Mouse (Mus musculus) kidney, adult 2 months (tissue): ENCODE data around the gene Gm37240. TPM values are rescaled to one million over a fixed set of nuclear protein-coding genes. Genes with fewer than 3 reads are reported as not detected.

ENCODE experiments used
- DNase-seq: peaks from one replicate; pipeline ENCODE4 v3.0.0; 2021
- H3K27ac ChIP-seq: fragments of 200-500 bp; 2 replicates; pipeline ENCODE4 v1.5.1; 2012; ENCODE audit warnings: low read depth, low read length, control low read depth, inconsistent platforms; ENCODE audit not compliant: insufficient read depth
- H3K27me3 ChIP-seq: fragments of 200-500 bp; replicated peaks from 2 replicates; pipeline ENCODE4 v1.6.1; 2012; ENCODE audit warnings: mild to moderate bottlenecking, moderate library complexity, low read length, inconsistent platforms; ENCODE audit not compliant: control insufficient read depth, insufficient read depth
- H3K36me3 ChIP-seq: fragments of 200-500 bp; 2 replicates; pipeline ENCODE4 v1.6.1; 2012; ENCODE audit warnings: mild to moderate bottlenecking, moderate library complexity, low read length, inconsistent platforms; ENCODE audit not compliant: control insufficient read depth, insufficient read depth
- H3K4me1 ChIP-seq: fragments of 200-500 bp; 2 replicates; pipeline ENCODE4 v1.6.1; 2011; ENCODE audit warnings: low read length; ENCODE audit not compliant: control insufficient read depth, insufficient read depth
- H3K4me3 ChIP-seq: fragments of 200-500 bp; 2 replicates; pipeline ENCODE4 v1.5.1; 2011; ENCODE audit warnings: mild to moderate bottlenecking, low read depth, low read length, control low read depth; ENCODE audit not compliant: insufficient read depth
- CTCF ChIP-seq: fragments of 200-500 bp; conservative IDR thresholded peaks from 2 replicates; pipeline ENCODE4 v1.5.1; 2011; ENCODE audit warnings: low read depth, mild to moderate bottlenecking, control low read depth, low read length, moderate library complexity, mixed read lengths; ENCODE audit not compliant: insufficient read depth, insufficient read length
- POLR2A ChIP-seq: fragments of 200-500 bp; IDR thresholded peaks from one replicate; pipeline ENCODE4 v1.6.1; 2011; ENCODE audit warnings: low read depth, low read length, control low read depth
- WGBS: fragments of 180-500 bp; shearing (Covaris S2); methylation state at CpG from one replicate; pipeline ENCODE4 v1.1.7; 2018; 5-methylcytosine and 5-hydroxymethylcytosine counted together
- polyA plus RNA-seq: library from polyadenylated mRNA; depleted of rRNA; stranded (reverse); fragments of >200 nt; gene quantifications from 2 replicates; pipeline ENCODE4 v1.2.3, GENCODE M21; 2012

Gene Gm37240
- polyA plus RNA-seq, 1 experiment, result 5.5 TPM

- H3K4me3 ChIP-seq, result no peak overlapping the region
- H3K27ac ChIP-seq, result no peak overlapping the region
- no peaks in the 10 kb centered on the region for H3K4me1 ChIP-seq
- H3K27me3 ChIP-seq, result no peaks in the 10 kb centered on the region
- TF ChIP-seq POLR2A (no peak), CTCF (no peak)
- H3K36me3 ChIP-seq, result no peaks in the 10 kb centered on the region
- DNase-seq, result no peak
- 82% methylated on average over 10 of the region's 10 CpGs for WGBS
Observed at GRCm38 (mm10) chr3:84708469-84708868, 1178.8 kb downstream of the Gm37240 start.

DNA sequence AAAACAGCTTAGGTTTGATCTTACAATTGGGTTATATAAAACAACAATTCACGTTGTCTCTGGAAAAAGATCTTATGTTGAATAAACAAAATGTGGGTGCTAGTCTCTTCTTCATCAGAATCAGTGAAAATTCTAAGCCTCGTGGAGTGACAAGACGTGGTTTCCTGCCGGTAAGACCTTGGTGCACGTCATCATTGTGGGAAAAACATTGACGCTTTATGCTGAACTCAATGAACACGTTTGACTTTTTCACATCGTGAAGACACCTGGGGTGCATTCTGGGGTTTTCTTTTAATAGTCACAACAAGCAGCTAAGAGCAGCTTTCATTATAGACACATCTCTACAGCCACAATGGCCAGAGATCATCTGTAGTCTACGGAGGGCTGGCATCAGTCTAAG, 1182.1 kb downstream of the Gm37240 start:
- DNase-seq, result no peak

DNA sequence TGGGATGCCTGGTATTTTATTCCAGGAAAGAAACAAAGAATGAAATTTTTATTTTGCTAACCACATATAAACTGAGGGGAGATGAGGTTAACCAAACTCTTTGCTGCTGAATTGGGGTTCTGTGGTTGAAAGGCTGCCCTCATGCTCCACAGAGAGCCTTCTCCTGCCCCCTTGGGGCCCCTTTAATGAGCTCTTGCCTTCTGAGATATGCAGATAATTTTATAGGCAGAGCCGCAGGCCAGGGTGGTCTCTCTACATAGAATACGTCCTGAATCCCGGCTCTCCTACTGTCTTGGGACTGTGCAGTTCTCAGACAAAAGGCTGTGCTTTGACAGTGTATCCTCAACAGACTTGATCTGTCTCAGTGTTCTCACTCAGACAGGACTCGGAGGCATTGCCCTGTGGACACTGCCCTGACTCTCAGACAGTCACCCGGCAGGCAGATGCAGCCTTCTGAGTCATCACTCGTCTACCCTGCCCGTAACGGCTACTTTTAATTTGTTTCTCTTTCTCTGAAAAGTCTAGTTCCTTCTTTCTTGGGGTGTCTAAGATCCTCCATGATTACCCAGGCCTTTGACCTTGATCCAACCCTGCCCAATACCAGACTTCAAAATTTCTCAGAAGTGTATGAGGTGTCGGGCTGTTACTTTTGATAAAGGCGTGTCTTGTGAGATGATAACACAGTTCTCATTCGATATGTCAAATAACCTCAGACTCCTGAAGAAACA, 1184.1 kb downstream of the Gm37240 start:
- Histone ChIP-seq H3K27ac (no peak overlapping the region), H3K27me3 (no peaks in the 10 kb centered on the region), H3K4me1 (no peaks in the 10 kb centered on the region), H3K36me3 (no peaks in the 10 kb centered on the region), H3K4me3 (no peak overlapping the region)
- DNase-seq, result no peak
- WGBS, result 87% methylated on average over 11 of the region's 11 CpGs
- TF ChIP-seq CTCF (no peak), POLR2A (no peak)

More for the DNA sequence above, 1182.1 kb downstream of the Gm37240 start:
- H3K4me1 ChIP-seq, result no peaks in the 10 kb centered on the region
- no peak overlapping the region for H3K4me3 ChIP-seq
- H3K27ac ChIP-seq, result no peak overlapping the region
- no peaks in the 10 kb centered on the region for H3K27me3 ChIP-seq
- no peaks in the 10 kb centered on the region for H3K36me3 ChIP-seq
- 90% methylated on average over 9 of the region's 9 CpGs for WGBS
- TF ChIP-seq POLR2A (no peak), CTCF (no peak)

DNA sequence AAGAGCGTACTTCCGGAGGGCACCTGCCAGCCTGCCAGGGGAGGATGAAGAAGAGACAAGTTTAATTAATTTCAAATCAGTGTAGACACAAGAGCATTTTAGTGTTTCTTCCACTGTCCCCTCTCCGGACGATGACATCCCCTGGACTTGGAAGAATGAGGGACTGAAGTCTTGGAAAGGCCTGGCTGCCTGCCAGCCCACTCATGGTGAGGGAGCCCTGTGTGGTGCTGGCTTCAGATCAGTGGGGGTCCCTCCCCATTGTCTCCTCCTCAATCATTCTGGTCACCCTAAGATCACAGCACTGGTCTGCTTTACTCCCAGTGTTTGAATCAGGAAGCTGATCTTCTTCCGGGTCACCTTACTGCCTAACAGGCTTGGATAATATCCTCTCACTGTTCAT, 1185.4 kb downstream of the Gm37240 start:
- WGBS, result 75% methylated on average over 5 of the region's 5 CpGs
- Histone ChIP-seq H3K36me3 (no peaks in the 10 kb centered on the region), H3K27ac (no peak overlapping the region), H3K4me1 (no peaks in the 10 kb centered on the region), H3K4me3 (no peak overlapping the region), H3K27me3 (no peaks in the 10 kb centered on the region)
- no peak for DNase-seq
- TF ChIP-seq POLR2A (no peak), CTCF (no peak)

DNA sequence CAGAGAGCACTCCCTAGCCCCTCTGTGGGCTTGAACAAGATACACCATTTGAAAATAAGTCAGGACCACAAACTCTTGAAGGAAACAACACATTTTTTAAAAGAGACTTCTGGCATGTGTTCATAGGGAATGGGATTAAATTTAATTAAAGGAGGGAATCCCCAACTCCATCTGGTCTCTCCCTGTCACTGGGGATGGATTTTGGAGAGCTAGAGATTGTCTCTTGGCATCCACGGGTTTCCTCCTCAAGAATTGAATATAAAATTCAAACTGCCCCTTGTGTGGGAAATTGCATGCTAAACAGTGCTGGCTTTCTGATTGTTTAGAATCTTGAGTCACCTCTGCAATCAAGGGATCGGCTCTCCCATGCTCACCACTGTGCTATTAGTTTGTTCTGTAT, 1185.8 kb downstream of the Gm37240 start:
- Histone ChIP-seq H3K27ac (no peak overlapping the region), H3K4me3 (no peak overlapping the region), H3K4me1 (no peaks in the 10 kb centered on the region), H3K36me3 (no peaks in the 10 kb centered on the region), H3K27me3 (no peaks in the 10 kb centered on the region)
- TF ChIP-seq POLR2A (no peak), CTCF (no peak)
- DNase-seq, result no peak
- WGBS, result 91% methylated on average over 2 of the region's 2 CpGs

- no peaks in the 10 kb centered on the region for H3K36me3 ChIP-seq
- no peak for DNase-seq
- no peaks in the 10 kb centered on the region for H3K4me1 ChIP-seq
- no peak overlapping the region for H3K4me3 ChIP-seq
- no peak overlapping the region for H3K27ac ChIP-seq
- 36% methylated on average over 18 of the region's 18 CpGs for WGBS
- no peak for TF ChIP-seq CTCF
- TF ChIP-seq POLR2A, result no peak
- no peaks in the 10 kb centered on the region for H3K27me3 ChIP-seq
Observed at GRCm38 (mm10) chr3:84696428-84696917, 1190.8 kb downstream of the Gm37240 start.

DNA sequence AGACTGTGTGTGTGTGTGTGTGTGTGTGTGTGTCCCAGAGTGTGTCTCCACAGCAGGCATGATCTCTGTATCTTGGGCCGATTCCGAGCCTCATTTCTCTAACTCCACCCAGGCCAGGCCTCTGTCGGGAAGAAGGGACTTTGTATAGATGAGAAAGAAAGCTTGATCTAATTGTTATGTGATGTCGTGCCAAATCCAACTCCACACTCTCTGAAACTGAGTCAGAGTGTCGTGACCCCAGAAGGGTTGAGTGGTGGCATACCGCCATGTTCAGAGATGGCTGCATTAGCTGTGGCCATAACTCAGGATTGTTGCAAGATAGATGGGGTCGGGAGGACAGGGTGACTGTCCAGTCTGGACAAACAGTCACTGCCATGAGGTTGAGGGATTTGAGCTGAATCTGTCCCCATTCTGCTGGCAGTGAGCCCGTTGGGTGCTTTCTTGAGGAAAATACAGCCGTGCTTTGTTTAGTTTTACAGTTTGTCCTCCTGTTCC, 1191.4 kb downstream of the Gm37240 start:
- H3K36me3 ChIP-seq, result no peaks in the 10 kb centered on the region
- H3K27me3 ChIP-seq, result no peaks in the 10 kb centered on the region
- TF ChIP-seq CTCF (no peak), POLR2A (no peak)
- 62% methylated on average over 9 of the region's 9 CpGs for WGBS
- H3K4me1 ChIP-seq, result no peaks in the 10 kb centered on the region
- H3K27ac ChIP-seq, result no peak overlapping the region
- DNase-seq, result peak; percentile 8
- H3K4me3 ChIP-seq, result no peak overlapping the region

GRCm38 (mm10) chr3:84695418-84695817, 1191.9 kb downstream of the Gm37240 start:
- Histone ChIP-seq H3K4me3 (no peak overlapping the region), H3K27ac (no peak overlapping the region), H3K27me3 (no peaks in the 10 kb centered on the region), H3K36me3 (no peaks in the 10 kb centered on the region), H3K4me1 (no peaks in the 10 kb centered on the region)
- TF ChIP-seq POLR2A (no peak), CTCF (no peak)
- DNase-seq, result no peak
- 56% methylated on average over 9 of the region's 9 CpGs for WGBS
